Mouse (Mus musculus): Measurements from ENCODE around the gene Grin2c.

- no peak for TF ChIP-seq TAL1 (IDR thresholded peaks at IDR 0.05; ENCODE audit: low read length)
- TF ChIP-seq GATA1 (IDR thresholded peaks at IDR 0.05; ENCODE audit: low read length): no peak
Observed at GRCm38 (mm10) chr11:115267958-115268357, 915 bp upstream of the Grin2c start.

All from erythroblast, embryonic 14.5 days (primary cell).